Mouse (Mus musculus) gastrocnemius, postnatal 25 days (tissue): Measurements from ENCODE around the gene Ppp4r1. TPM values are rescaled to one million over a fixed set of nuclear protein-coding genes. Genes with fewer than 3 reads are reported as not detected.

Experiments used
- DNase-seq: peaks from one replicate; pipeline ENCODE4 v3.0.0; 2022
- total RNA-seq, 2 experiments: library from RNA; stranded (reverse); gene quantifications; 1 replicate in 1 of 2; 2 replicates in 1 of 2; pipeline ENCODE4 v1.2.3; 2021

Gene Ppp4r1
- total RNA-seq, 2 experiments from 2014 or later, result 19.9 to 24.3 TPM

DNA sequence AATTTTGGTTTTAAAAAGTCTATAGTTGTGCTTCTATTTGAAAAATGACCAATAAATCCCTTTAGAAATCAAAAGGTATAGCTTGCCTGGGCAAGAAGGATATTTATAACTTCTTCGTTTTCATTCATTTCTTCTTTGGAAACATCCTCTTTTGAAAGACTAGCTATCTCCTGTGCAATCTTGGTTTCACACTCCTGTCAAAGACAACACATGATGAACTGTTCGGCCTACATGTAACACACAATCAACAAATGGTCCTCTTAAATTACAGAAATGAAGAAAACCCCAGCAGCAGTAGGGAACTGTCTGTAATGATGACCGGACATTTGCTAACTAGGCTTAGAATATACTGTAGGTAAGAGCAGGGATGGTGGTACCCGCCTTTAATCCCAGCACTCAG, 71.6 kb downstream of the Ppp4r1 start:
- no peak for DNase-seq

- DNase-seq, result no peak
These were observed 75.2 kb downstream of the Ppp4r1 start for GRCm38 (mm10) chr17:65857617-65858016.

DNA sequence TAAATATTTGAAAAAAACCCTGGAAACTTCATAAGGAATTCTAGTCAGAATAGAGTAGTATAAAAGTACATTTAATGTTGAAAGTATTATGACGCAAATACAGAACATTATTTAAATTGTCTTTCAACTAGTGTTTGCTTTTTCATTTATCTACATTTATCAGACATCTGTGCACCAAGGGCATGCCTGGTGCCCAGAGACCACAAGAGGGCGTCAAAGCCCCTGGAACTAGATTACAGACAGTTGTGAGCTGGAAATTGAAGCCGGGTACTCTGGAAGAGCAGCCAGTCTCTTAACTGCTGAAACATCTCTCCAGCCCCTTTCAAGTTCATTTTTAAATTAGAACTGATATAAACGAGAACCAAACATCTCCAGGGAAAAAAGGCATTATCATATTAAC, 80.2 kb downstream of the Ppp4r1 start:
- DNase-seq, result no peak

GRCm38 (mm10) chr17:65863830-65864229, 81.5 kb downstream of the Ppp4r1 start:
- no peak for DNase-seq

GRCm38 (mm10) chr17:65864742-65865141, 82.4 kb downstream of the Ppp4r1 start:
- no peak for DNase-seq

DNA sequence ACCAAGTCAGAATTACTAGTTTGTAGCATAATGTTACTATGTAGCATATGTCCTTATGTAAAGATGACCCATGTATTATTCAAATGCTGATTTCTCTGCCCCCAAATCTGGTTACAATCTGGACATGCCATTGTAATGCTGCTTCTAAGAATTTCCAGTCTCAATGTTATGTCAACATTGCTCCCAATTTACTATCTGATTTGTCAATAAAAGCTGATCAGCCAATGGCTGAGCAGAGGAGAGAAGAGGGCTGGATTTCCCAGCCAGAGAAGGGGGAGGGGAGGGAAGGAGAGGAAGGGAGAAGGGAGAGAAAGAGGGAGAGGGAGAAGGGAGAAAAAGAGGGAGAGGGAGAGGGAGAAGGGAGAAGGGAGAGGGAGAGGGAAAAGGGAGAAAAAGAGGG, 82.9 kb downstream of the Ppp4r1 start:
- DNase-seq, result no peak

GRCm38 (mm10) chr17:65866201-65866600, 83.8 kb downstream of the Ppp4r1 start:
- DNase-seq, result no peak

DNA sequence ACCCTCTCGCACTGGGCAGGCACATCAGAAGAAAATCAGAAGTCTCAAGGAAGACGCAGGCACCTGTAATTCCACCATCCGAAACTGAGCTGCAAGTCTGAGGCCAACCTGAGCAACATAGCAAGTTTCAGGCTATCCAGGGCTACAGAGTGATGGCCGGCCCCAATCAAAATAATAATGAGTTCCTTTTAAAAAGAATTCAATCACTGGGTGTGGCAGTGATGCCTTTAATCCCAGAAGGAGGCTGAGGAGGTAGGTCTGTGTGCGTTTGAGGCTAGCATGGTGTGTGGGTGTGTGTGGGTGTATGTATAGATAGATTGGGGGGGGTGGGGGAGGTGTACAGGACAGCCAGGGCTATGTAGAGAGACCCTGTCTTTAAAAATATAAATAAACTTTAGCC, 85.6 kb downstream of the Ppp4r1 start:
- no peak for DNase-seq

DNA sequence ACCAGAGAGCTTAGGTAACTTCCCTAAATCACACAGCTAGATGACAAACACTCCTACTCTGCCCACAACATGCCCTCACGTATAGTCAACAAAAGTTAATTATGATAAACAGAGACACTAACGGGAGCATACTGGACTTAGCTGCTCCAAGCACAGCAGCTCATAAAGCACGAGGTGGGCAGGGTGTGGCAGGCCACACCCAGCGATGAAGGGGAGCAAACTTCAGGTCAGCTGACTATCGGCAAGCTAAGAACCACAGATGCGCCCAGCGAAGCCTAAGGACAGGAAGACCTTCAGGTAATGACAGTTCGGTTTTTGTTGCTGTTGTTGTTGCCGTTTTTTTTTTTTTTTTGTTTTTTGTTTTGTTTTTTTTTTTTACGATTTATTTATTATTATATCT, 87.3 kb downstream of the Ppp4r1 start:
- no peak for DNase-seq

DNA sequence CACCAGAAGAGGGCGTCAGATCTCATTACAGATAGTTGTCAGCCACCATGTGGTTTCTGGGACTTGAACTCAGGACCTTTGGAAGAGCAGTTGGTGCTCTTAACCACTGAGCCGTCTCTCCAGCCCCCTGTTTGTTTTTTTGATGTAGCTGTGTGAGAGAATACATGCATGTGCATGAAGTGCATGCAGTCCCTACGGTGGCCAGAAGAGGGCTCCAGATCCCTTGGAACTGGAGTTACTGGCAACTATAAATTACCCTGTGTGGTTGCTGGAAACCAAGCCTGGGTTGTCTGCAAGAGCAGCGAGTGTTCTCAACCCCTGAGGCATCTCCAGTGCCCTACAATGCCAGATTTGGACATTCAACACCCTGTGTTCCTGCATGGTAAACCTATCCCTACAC, 87.8 kb downstream of the Ppp4r1 start:
- DNase-seq, result peak; percentile 51

- DNase-seq, result no peak
These were observed 89.3 kb downstream of the Ppp4r1 start for GRCm38 (mm10) chr17:65871641-65872041.

GRCm38 (mm10) chr17:65872051-65872450, 89.7 kb downstream of the Ppp4r1 start:
- DNase-seq, result no peak

GRCm38 (mm10) chr17:65872652-65873051, 90.3 kb downstream of the Ppp4r1 start:
- no peak for DNase-seq

DNA sequence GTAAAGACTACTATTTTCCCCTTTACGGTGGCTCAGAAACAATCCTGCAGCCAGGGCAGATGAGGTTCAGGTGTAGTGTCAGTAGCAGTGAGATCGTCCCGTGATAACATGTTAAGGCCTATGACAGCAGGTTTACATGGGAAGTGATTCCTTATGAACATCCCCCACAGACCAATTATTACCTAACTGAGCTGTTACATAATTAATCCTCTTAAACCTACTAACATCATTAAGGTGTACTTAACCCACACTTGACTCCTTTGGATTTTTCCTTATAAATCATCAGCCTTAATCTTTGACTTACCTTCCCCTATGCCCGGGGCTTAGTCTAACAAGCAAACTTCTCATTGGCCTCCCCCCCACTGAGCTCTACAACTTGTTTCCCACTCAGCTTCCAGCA, 90.8 kb downstream of the Ppp4r1 start:
- DNase-seq, result no peak

GRCm38 (mm10) chr17:65873834-65874233, 91.5 kb downstream of the Ppp4r1 start:
- DNase-seq, result no peak

DNA sequence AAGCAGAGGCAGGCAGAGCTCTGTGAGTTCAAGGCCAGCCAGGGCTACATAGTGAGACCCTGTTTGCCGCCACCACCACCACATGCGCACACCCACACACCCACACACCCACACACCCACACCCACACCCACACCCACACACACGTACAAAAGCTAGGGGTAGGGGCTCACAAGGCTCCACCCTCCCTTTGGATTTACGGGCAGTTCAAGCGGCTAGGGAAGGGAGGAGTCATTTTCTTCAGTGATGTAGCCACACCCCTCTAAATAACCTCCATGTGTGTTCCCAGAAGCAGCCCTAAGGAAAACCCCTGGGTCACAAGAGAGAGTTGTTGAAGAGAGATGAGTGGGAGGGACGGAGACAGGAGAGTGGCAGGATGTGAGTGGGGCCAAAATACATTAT, 94.7 kb downstream of the Ppp4r1 start:
- no peak for DNase-seq

DNA sequence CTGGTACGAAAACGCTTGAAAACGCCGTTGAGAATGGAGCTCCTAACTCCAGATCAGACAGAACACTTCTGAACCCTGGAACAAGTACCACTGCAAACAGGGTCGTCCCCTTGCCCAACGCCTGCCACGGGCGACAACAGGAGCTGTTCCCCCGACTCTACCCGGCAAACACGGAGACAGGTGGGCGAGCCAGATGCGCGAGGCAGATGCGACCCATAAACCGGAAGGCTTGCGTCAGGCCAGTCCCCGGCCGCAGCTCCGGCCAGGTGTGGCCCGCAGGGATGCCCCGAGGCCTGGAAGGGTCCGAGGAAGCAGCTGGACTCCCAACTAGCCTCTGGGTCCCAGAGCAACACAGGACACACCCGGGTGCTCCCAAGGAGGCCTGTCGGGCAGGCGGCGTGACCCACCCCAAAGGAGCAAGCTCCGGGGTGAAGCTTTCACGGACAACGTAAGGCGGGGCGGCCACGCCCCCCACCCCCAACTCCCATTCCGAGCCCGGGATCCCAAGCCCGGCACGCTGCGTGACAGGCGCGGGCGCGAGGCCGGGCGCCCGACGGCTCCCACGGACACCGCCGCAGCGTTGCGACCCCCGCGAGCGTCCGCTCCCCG, 101.8 kb downstream of the Ppp4r1 start:
- no peak for DNase-seq

DNA sequence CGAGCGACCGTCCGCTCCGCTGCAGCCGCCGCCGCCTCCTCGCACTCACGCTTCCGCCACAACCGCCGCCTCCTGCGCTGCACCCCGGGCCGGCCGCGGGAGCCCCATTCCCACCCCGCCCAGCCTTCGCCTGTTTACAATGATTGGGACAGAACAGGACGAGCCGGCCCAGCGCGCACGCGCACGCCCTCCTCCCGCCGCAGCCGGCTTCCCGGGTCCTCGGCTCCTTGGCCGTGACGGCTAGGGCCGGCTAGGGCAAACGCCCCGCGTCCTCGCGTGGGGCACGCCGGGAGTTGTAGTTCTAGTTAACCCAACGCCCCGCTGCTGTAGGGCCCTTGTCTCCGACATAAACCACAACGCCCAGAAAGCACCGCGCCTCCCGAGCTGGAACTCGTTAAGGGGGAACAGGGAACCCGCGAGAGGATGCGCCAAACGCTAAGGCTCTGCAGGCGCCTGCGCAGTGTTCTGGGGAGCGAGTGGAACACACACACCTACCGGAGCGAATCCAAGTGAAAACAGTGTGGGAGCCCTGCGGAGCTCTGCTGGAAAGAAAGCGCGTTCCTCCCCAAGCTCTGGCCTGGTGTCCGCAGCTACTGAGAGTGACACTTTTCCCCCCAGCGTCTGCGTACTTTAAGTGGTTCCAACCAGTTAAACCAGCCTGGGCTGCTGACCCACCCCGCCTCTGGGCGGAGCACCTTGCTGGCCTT, 102.5 kb downstream of the Ppp4r1 start:
- DNase-seq, result peak; percentile 100

- no peak for DNase-seq
These were observed 103.0 kb downstream of the Ppp4r1 start for GRCm38 (mm10) chr17:65885398-65885696.

GRCm38 (mm10) chr17:65885697-65886529, 103.5 kb downstream of the Ppp4r1 start, which contains the start of gene Ralbp1:
Gene Ralbp1, minus strand, starts transcription at chr17:65885798.
- DNase-seq, result no peak

GRCm38 (mm10) chr17:65886571-65886970, 104.2 kb downstream of the Ppp4r1 start:
- DNase-seq, result no peak

DNA sequence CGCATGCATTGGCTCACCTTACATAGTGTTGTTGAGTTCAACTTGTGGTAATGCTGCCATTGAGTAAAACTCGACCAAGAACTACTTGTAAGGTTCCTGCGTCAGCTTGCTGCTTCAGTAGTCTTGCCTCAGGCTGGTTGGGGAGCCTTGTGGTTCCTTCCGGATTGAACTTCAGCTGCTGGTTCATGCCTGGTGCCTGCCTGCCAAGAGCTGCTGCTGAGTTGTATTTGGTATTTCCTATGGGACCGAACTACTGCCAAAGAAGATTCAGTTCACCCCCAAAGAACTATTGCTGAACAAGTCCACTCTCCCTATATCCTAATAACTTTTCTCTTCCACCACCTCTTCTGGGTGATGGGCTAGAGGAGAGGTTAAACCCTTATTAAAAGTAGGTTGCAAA, 107.1 kb downstream of the Ppp4r1 start:
- DNase-seq, result no peak
